Mouse (Mus musculus): ENCODE measurements around the gene Prss57. TPM values are rescaled to one million over a fixed set of nuclear protein-coding genes. Genes with fewer than 3 reads are reported as not detected.
"Not testable (repeated sequence)": the region's sequence is repeated elsewhere in the genome, so short reads cannot be mapped to it uniquely, and the experiment has no call there.

Gene Prss57
- polyA plus RNA-seq, 1 experiment: 0.03 TPM

GRCm38 (mm10) chr10:79766508-79767325, 24.0 kb downstream of the Prss57 start, which contains the start of gene Rnf126:
TSS of gene Rnf126 (minus strand) at chr10:79766952.
- Histone ChIP-seq H3K36me3 (ENCODE audit: control insufficient read depth, insufficient read depth, low read length) (no peaks in the 10 kb centered on the region), H3K27ac (ENCODE audit: insufficient read depth, low read depth, low read length) (peak within 1 kb of the TSS; percentile 75), H3K4me1 (ENCODE audit: control insufficient read depth, insufficient read depth, low read length) (peaks cover 22% of the 10 kb centered on the region), H3K4me3 (ENCODE audit: insufficient read depth, low read depth, low read length) (peak within 1 kb of the TSS; percentile 66), H3K27me3 (replicated peaks; ENCODE audit: control insufficient read depth, insufficient read depth, low read length) (no peaks in the 10 kb centered on the region)
- no peak for TF ChIP-seq CTCF (conservative IDR thresholded peaks at IDR 0.05; ENCODE audit: insufficient read depth, insufficient read length, low read depth, low read length)
- no peak for TF ChIP-seq POLR2A (IDR thresholded peaks at IDR 0.05; ENCODE audit: low read depth, low read length)
- WGBS: under 1% methylated on average over 100 of the region's 101 CpGs
- peak; percentile 100 for DNase-seq

GRCm38 (mm10) chr10:79766001-79766507, 24.7 kb downstream of the Prss57 start:
- DNase-seq: peak; percentile 29
- TF ChIP-seq CTCF (conservative IDR thresholded peaks at IDR 0.05; ENCODE audit: insufficient read depth, insufficient read length, low read depth, low read length): no peak
- TF ChIP-seq POLR2A (IDR thresholded peaks at IDR 0.05; ENCODE audit: low read depth, low read length): no peak
- peaks cover 22% of the 10 kb centered on the region for H3K4me1 ChIP-seq (ENCODE audit: control insufficient read depth, insufficient read depth, low read length)
- 1% methylated on average over 16 of the region's 16 CpGs for WGBS
- H3K27ac ChIP-seq (ENCODE audit: insufficient read depth, low read depth, low read length): no peak overlapping the region; the same call in 1 of the 2 replicates
- H3K4me3 ChIP-seq (ENCODE audit: insufficient read depth, low read depth, low read length): peak overlapping the region; percentile 66
- H3K27me3 ChIP-seq (replicated peaks; ENCODE audit: control insufficient read depth, insufficient read depth, low read length): no peaks in the 10 kb centered on the region
- H3K36me3 ChIP-seq (ENCODE audit: control insufficient read depth, insufficient read depth, low read length): no peaks in the 10 kb centered on the region

GRCm38 (mm10) chr10:79765228-79765745, 25.5 kb downstream of the Prss57 start:
- no peak overlapping the region for H3K27ac ChIP-seq (ENCODE audit: insufficient read depth, low read depth, low read length)
- peak; percentile 51 for DNase-seq
- peaks cover 2% of the 10 kb centered on the region for H3K36me3 ChIP-seq (ENCODE audit: control insufficient read depth, insufficient read depth, low read length)
- TF ChIP-seq CTCF (conservative IDR thresholded peaks at IDR 0.05; ENCODE audit: insufficient read depth, insufficient read length, low read depth, low read length) (no peak), POLR2A (IDR thresholded peaks at IDR 0.05; ENCODE audit: low read depth, low read length) (no peak)
- 39% methylated on average over 2 of the region's 2 CpGs for WGBS
- H3K4me3 ChIP-seq (ENCODE audit: insufficient read depth, low read depth, low read length): peak overlapping the region; percentile 66; the same call in 1 of the 2 replicates
- H3K4me1 ChIP-seq (ENCODE audit: control insufficient read depth, insufficient read depth, low read length): peaks cover 22% of the 10 kb centered on the region
- H3K27me3 ChIP-seq (replicated peaks; ENCODE audit: control insufficient read depth, insufficient read depth, low read length): no peaks in the 10 kb centered on the region

GRCm38 (mm10) chr10:79764234-79764633, 26.5 kb downstream of the Prss57 start:
- peaks cover 2% of the 10 kb centered on the region for H3K36me3 ChIP-seq (ENCODE audit: control insufficient read depth, insufficient read depth, low read length)
- no peak overlapping the region for H3K4me3 ChIP-seq (ENCODE audit: insufficient read depth, low read depth, low read length)
- no peak overlapping the region for H3K27ac ChIP-seq (ENCODE audit: insufficient read depth, low read depth, low read length)
- no peak for TF ChIP-seq POLR2A (IDR thresholded peaks at IDR 0.05; ENCODE audit: low read depth, low read length)
- no peak for TF ChIP-seq CTCF (conservative IDR thresholded peaks at IDR 0.05; ENCODE audit: insufficient read depth, insufficient read length, low read depth, low read length)
- no peak for DNase-seq
- peaks cover 22% of the 10 kb centered on the region for H3K4me1 ChIP-seq (ENCODE audit: control insufficient read depth, insufficient read depth, low read length)
- no peaks in the 10 kb centered on the region for H3K27me3 ChIP-seq (replicated peaks; ENCODE audit: control insufficient read depth, insufficient read depth, low read length)
- WGBS: 64% methylated on average over 7 of the region's 7 CpGs

GRCm38 (mm10) chr10:79762875-79763274, 27.9 kb downstream of the Prss57 start:
- Histone ChIP-seq H3K4me1 (ENCODE audit: control insufficient read depth, insufficient read depth, low read length) (peaks cover 16% of the 10 kb centered on the region), H3K27ac (ENCODE audit: insufficient read depth, low read depth, low read length) (no peak overlapping the region), H3K27me3 (replicated peaks; ENCODE audit: control insufficient read depth, insufficient read depth, low read length) (no peaks in the 10 kb centered on the region), H3K4me3 (ENCODE audit: insufficient read depth, low read depth, low read length) (no peak overlapping the region), H3K36me3 (ENCODE audit: control insufficient read depth, insufficient read depth, low read length) (peaks cover 2% of the 10 kb centered on the region)
- 78% methylated on average over 3 of the region's 3 CpGs for WGBS
- DNase-seq: no peak
- TF ChIP-seq POLR2A (IDR thresholded peaks at IDR 0.05; ENCODE audit: low read depth, low read length) (no peak), CTCF (conservative IDR thresholded peaks at IDR 0.05; ENCODE audit: insufficient read depth, insufficient read length, low read depth, low read length) (no peak)

- DNase-seq: no peak
- TF ChIP-seq CTCF (conservative IDR thresholded peaks at IDR 0.05; ENCODE audit: insufficient read depth, insufficient read length, low read depth, low read length): no peak
- TF ChIP-seq POLR2A (IDR thresholded peaks at IDR 0.05; ENCODE audit: low read depth, low read length): no peak
- Histone ChIP-seq H3K27me3 (replicated peaks; ENCODE audit: control insufficient read depth, insufficient read depth, low read length) (no peaks in the 10 kb centered on the region), H3K4me3 (ENCODE audit: insufficient read depth, low read depth, low read length) (no peak overlapping the region), H3K4me1 (ENCODE audit: control insufficient read depth, insufficient read depth, low read length) (peaks cover 11% of the 10 kb centered on the region), H3K27ac (ENCODE audit: insufficient read depth, low read depth, low read length) (no peak overlapping the region), H3K36me3 (ENCODE audit: control insufficient read depth, insufficient read depth, low read length) (peaks cover 2% of the 10 kb centered on the region)
- 90% methylated on average over 11 of the region's 11 CpGs for WGBS
Measured at GRCm38 (mm10) chr10:79760603-79761143, 30.1 kb downstream of the Prss57 start.

- not testable (repeated sequence) for H3K4me3 ChIP-seq (ENCODE audit: insufficient read depth, low read depth, low read length); DNase-seq; H3K36me3 ChIP-seq (ENCODE audit: control insufficient read depth, insufficient read depth, low read length); H3K27ac ChIP-seq (ENCODE audit: insufficient read depth, low read depth, low read length); H3K27me3 ChIP-seq (replicated peaks; ENCODE audit: control insufficient read depth, insufficient read depth, low read length); H3K4me1 ChIP-seq (ENCODE audit: control insufficient read depth, insufficient read depth, low read length)
- 86% methylated on average over 1 of the region's 1 CpGs for WGBS
Measured at GRCm38 (mm10) chr10:79759675-79760074, 31.1 kb downstream of the Prss57 start.
